Mouse (Mus musculus): ENCODE measurements at regions not wholly inside any gene's neighbourhood (a gene's known extent, or its start where the extent isn't known, plus 50 kb on each side); places are given as distances from the start of the nearest gene placed in this dataset.

- DNase-seq, result no peak
Measured at GRCm38 (mm10) chr6:88964071-88964470, 62.0 kb downstream of the Tpra1 start.

GRCm38 (mm10) chr6:88964911-88965310 is 62.9 kb downstream of the Tpra1 start:
- no peak for DNase-seq

- DNase-seq, result no peak
Measured at GRCm38 (mm10) chr6:88965361-88966226, 63.5 kb downstream of the Tpra1 start.

- no peak for DNase-seq
Measured at GRCm38 (mm10) chr6:88966501-88966900, 64.5 kb downstream of the Tpra1 start.

- peak; percentile 49 for DNase-seq
Measured at GRCm38 (mm10) chr6:88968842-88969241, 66.8 kb downstream of the Tpra1 start.

GRCm38 (mm10) chr6:88971729-88972128 is 69.7 kb downstream of the Tpra1 start:
- peak; percentile 60 for DNase-seq

GRCm38 (mm10) chr6:88974457-88974856 is 72.4 kb downstream of the Tpra1 start:
- DNase-seq, result no peak

GRCm38 (mm10) chr6:88976581-88976980 is 74.5 kb downstream of the Tpra1 start:
- no peak for DNase-seq

- no peak for DNase-seq
Measured at GRCm38 (mm10) chr6:88976994-88977393, 74.9 kb downstream of the Tpra1 start.

- no peak for DNase-seq
Measured at GRCm38 (mm10) chr6:88978970-88979369, 76.9 kb downstream of the Tpra1 start.

- DNase-seq, result peak; percentile 72
Measured at GRCm38 (mm10) chr6:88980112-88980511, 78.1 kb downstream of the Tpra1 start.

- no peak for DNase-seq
Measured at GRCm38 (mm10) chr6:88981544-88981943, 79.5 kb downstream of the Tpra1 start.

GRCm38 (mm10) chr6:88984170-88984569 is 82.1 kb downstream of the Tpra1 start:
- no peak for DNase-seq

- DNase-seq, result no peak
Measured at GRCm38 (mm10) chr6:88984863-88985262, 82.8 kb downstream of the Tpra1 start.

- DNase-seq, result no peak
Measured at GRCm38 (mm10) chr6:88988551-88988950, 86.5 kb downstream of the Tpra1 start.

- DNase-seq, result no peak
Measured at GRCm38 (mm10) chr6:88989617-88990299, 87.7 kb downstream of the Tpra1 start.

GRCm38 (mm10) chr6:88990300-88990685 is 88.2 kb downstream of the Tpra1 start:
- no peak for DNase-seq

GRCm38 (mm10) chr6:88995077-88995476 is 93.0 kb downstream of the Tpra1 start:
- no peak for DNase-seq

GRCm38 (mm10) chr6:88998927-88999722 is 97.1 kb downstream of the Tpra1 start:
- DNase-seq, result no peak

- DNase-seq, result no peak
Measured at GRCm38 (mm10) chr6:89000359-89000758, 98.3 kb downstream of the Tpra1 start.

GRCm38 (mm10) chr6:89003197-89003923 is 101.3 kb downstream of the Tpra1 start:
- no peak for DNase-seq

- no peak for DNase-seq
Measured at GRCm38 (mm10) chr6:89005094-89005493, 103.0 kb downstream of the Tpra1 start.

- no peak for DNase-seq
Measured at GRCm38 (mm10) chr6:89006997-89007396, 104.9 kb downstream of the Tpra1 start.

Measured in right cerebral cortex, postnatal 14 days (tissue).